ENCODE assay signal across 8 mouse cellular contexts in the genomic region with DNA sequence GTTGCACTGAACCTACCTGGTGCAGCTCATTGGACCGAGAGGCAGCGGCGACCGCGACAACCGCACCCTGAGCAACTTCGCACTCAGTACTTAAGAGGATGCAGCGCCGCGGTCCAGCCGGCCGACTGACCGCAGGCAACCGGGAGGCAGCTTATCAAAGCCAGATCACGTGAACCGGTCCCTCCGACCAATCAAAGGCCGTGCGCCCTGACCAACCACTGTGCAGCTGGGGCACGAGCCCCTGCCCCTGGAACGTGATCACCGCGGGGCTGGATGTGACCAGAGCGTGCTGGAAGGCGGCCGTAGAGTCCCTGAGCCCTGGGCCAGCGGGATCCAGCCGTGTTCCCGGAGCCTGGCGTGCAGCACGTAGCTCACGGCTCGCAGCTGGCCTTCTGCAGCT. TPM values are rescaled to one million over a fixed set of nuclear protein-coding genes. Genes with fewer than 3 reads are reported as not detected.
DNase-seq lines count a peak whose midpoint lies in the region; ATAC-seq and TF ChIP-seq lines count a peak whose summit lies in the region.

A gene (minus strand): TSS at position 117 of the 400 bp plus-strand sequence.

- peak; percentile 54 for ATAC-seq in megakaryocyte, adult 5-6 weeks (ENCODE audit: poor library complexity, severe bottlenecking)
- ATAC-seq in activated CD4-positive, CD25-positive, alpha-beta regulatory T cell, adult 4 months: no peak

- TF ChIP-seq POLR2A in cortical plate, adult 2 months (IDR thresholded peaks at IDR 0.05; ENCODE audit: extremely low read depth, insufficient read depth, low read length): peak; percentile 96

- no peaks in the 10 kb centered on the region for H3K4me1 ChIP-seq in cortical plate, adult 2 months (ENCODE audit: control insufficient read depth, insufficient read depth, low read length)

- DNase-seq in adrenal gland, adult 18-20 months (ENCODE audit: low spot score in 2 of 2): peak; percentile 76 to 82
- peak; percentile 97 for DNase-seq in gastrocnemius, postnatal 14 days
- peak; percentile 2 for DNase-seq in induced T-regulatory cell, adult 2 months (ENCODE audit: low read depth)
- DNase-seq in left cerebral cortex, adult 8-10 months (ENCODE audit: low spot score in 2 of 2): peak; percentile 78 to 87
- peak; percentile 80 for DNase-seq in right cerebral cortex, postnatal 14 days

- H3K27ac ChIP-seq in cortical plate, adult 2 months (ENCODE audit: insufficient read depth, low read length): peak within 1 kb of the TSS; percentile 33

- intact Hi-C loops in gastrocnemius, postnatal 14 days (cut with DNase I; ENCODE audit: low total_unique reads): no loop called here

- H3K4me3 ChIP-seq in cortical plate, adult 2 months (ENCODE audit: insufficient read depth, low read length): peak within 1 kb of the TSS; percentile 45

- TF ChIP-seq CTCF in cortical plate, adult 2 months (IDR thresholded peaks at IDR 0.05; ENCODE audit: extremely low read depth, insufficient read depth, low read length): no peak

RNA-seq across cellular contexts. Expression of the gene that starts here (rescaled TPM):
- 10 to 100 TPM; 38.4 to 74.9 TPM for total RNA-seq in adrenal gland, adult 18-20 months (2021)
- polyA plus RNA-seq in cortical plate, adult 2 months (2012; rRNA removed): 35.1 and 35.3 TPM in 2 replicates
- 100 to 1,000 TPM; 125 to 230 TPM for total RNA-seq in gastrocnemius, postnatal 14 days (2021)
- total RNA-seq in left cerebral cortex, adult 8-10 months (2022): 10 to 100 TPM; 44.9 to 49.2 (median 46.9) TPM
- total RNA-seq in megakaryocyte, adult 5-6 weeks (2015): not detected in 2 replicates
- not detected in 2 replicates for total RNA-seq in megakaryocyte, adult 5-6 weeks (2017)
- not detected for polyA plus RNA-seq in activated CD4-positive, CD25-positive, alpha-beta regulatory T cell, adult 4 months (2017; shearing (Covaris generic))

Comparison
In these comparisons a context has a peak if more than half of its experiments do, and no peak if none do; other contexts are left out.
1. RNA of the gene that starts here (total RNA-seq): 125 to 230 TPM in gastrocnemius, postnatal 14 days, 38.4 to 74.9 TPM in adrenal gland, adult 18-20 months and 44.9 to 49.2 TPM in left cerebral cortex, adult 8-10 months; not detected in megakaryocyte, adult 5-6 weeks; every median in the first group is over 10 times any median in the second.
2. RNA of the gene that starts here (polyA plus RNA-seq): 35.1 to 35.3 TPM in cortical plate, adult 2 months; not detected in activated CD4-positive, CD25-positive, alpha-beta regulatory T cell, adult 4 months; every median in the first group is over 10 times any median in the second.
3. Peak in ATAC-seq in megakaryocyte, adult 5-6 weeks; RNA of the gene not detected or under 1 TPM.
4. DNase-seq: peak in every context shown above with its lines; median percentile 97 in gastrocnemius, postnatal 14 days; 82 in left cerebral cortex, adult 8-10 months; 80 in right cerebral cortex, postnatal 14 days; 79 in adrenal gland, adult 18-20 months; 2 in induced T-regulatory cell, adult 2 months.